Mouse (Mus musculus): Measurements from ENCODE around the gene Emilin1.
"Not testable (repeated sequence)": the region's sequence is repeated elsewhere in the genome, so short reads cannot be mapped to it uniquely, and the experiment has no call there.

Gene Emilin1

GRCm38 (mm10) chr5:30913060-30913841, at the start of gene Emilin1:
Emilin1 (plus strand) TSS chr5:30913402.
- peak; percentile 73 for DNase-seq

- DNase-seq: no peak
Measured at GRCm38 (mm10) chr5:30863852-30864251, 49.4 kb upstream of the Emilin1 start.

DNA sequence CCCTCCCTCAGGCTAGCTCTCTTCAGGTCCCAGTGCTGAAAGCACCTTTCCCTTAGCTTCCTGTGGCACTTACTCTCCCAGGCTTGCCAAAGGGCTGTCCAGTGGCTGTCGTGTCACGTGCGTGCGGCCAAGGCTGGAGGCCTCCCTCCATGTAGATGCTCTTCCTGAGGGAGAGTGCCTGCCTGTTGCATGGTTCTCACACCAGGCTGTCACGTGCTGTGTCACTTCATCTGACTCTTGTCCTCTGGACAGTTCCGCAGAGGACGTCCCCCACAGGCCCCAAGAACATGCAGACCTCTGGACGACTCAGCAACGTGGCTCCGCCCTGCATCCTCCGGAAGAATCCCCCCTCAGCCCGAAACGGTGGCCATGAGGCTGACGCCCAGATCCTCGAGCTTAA, 48.9 kb upstream of the Emilin1 start:
- DNase-seq: no peak

- DNase-seq: no peak
Measured at GRCm38 (mm10) chr5:30866871-30867270, 46.3 kb upstream of the Emilin1 start.

DNA sequence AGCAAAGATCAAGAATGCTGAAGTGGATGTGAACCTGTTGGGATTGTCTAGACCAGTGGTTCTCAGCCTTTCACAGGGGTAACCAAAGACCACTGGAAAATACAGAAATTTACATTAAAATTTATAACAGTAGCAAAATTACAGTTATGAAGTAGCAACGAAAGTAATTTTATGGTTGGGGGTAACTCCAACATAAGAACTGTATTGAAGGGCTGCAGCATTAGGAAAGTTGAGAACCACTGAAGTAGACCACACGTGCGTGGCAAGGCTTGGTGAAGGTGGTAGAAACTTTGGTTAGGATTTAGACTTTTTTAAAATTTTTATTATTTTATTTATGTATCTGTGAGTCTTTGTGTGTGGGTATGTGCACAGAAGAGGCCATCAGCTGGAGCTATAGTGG, 45.5 kb upstream of the Emilin1 start, which contains the start of gene Tmem214:
Gene Tmem214 (plus strand): TSS at position 301 of the 400 bp plus-strand sequence.
- no peak for DNase-seq

DNA sequence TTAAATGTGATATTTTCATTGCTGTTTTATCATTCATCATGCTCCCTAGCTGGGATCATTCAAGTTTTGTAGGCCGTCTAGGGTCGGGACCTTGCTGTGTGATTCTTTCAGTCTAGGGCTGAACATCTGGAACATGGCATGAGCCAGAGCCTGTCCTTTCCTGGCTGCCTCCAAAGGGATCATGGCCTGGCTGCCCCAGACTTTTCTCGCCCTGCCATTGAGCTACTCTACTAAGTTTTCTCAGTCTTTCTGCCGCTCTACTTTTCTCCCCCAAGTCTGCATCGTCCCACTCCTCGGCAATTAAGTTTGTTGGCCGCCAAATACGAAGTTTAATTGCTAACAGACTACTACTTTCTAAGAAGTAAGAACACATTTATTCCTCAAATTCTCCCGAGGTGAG, 44.2 kb upstream of the Emilin1 start:
- DNase-seq: no peak

GRCm38 (mm10) chr5:30869405-30870130, 43.6 kb upstream of the Emilin1 start:
- peak; percentile 93 for DNase-seq

GRCm38 (mm10) chr5:30870131-30870406, 43.1 kb upstream of the Emilin1 start:
- DNase-seq: no peak

GRCm38 (mm10) chr5:30872574-30872973, 40.6 kb upstream of the Emilin1 start:
- no peak for DNase-seq

DNA sequence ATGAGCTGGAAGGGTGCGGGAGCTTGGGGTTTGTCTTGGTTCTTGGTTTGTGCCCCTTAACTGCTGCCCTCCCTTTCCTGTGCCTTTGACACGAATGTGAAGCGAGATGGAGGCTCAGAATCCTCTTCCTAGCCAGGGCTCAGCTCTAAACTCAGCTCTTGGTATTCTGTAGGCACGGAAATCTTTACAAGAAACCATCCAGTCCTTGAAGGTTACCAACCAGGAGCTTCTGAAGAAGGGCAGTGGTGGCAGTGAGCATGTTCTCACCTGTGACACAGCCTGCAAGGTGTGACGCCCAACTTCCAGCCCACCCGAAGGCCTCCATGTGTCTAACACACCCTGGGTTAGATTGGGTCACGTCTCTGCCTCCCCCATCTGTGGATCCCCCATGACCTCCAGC, 38.8 kb upstream of the Emilin1 start:
- no peak for DNase-seq

GRCm38 (mm10) chr5:30878616-30879015, 34.6 kb upstream of the Emilin1 start:
- no peak for DNase-seq

GRCm38 (mm10) chr5:30879347-30879943, 33.8 kb upstream of the Emilin1 start:
- DNase-seq: no peak

GRCm38 (mm10) chr5:30881839-30882238, 31.4 kb upstream of the Emilin1 start:
- DNase-seq: not testable (repeated sequence)

DNA sequence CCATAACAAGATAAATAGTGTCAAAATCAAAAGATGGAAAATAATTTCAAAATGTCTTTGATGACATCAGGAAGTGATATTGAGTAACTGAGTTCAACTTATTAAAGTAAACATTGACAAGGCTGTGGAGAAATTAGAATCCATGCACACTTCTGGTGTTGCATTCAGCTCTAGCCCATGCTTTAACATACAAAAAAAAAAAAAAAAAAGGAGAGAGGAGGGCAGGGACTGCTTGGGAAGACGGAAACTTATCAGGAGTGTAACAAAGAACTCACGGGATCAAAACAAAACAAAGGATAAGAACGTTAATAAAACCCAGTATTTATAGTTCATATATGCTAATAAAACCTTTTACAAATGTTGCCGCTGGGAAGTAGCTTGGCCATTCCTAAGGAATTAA, 27.0 kb upstream of the Emilin1 start:
- DNase-seq: no peak

DNA sequence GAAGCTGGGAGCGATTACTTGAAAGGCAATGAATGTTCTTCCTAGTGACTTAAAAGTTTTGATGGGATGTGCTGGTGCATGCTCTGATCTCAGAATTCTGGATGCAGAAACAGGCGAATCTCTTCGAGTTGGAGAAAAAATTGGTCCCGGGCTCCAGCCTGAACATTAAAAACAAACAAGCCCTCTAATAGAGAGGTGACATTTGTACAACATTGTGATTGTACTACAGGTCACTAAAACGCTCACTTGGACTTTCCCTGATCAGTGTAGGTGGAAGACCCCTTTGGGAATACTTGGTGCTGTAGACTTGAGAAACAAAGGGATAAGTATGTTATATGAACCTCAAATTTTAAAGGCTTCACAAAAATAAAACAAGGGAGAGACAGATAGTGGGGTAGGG, 26.5 kb upstream of the Emilin1 start:
- DNase-seq: no peak

- DNase-seq: peak; percentile 84
Measured at GRCm38 (mm10) chr5:30887331-30887761, 25.9 kb upstream of the Emilin1 start.

- DNase-seq: peak; percentile 94
Measured at GRCm38 (mm10) chr5:30887858-30888336, 25.3 kb upstream of the Emilin1 start.

GRCm38 (mm10) chr5:30888337-30889087, 24.7 kb upstream of the Emilin1 start, which contains the start of gene Agbl5:
Agbl5 (plus strand) TSS chr5:30888694.
- peak; percentile 92 for DNase-seq

- peak; percentile 85 for DNase-seq
Measured at GRCm38 (mm10) chr5:30889088-30889754, 24.0 kb upstream of the Emilin1 start.

GRCm38 (mm10) chr5:30890375-30890774, 22.8 kb upstream of the Emilin1 start:
- no peak for DNase-seq

DNA sequence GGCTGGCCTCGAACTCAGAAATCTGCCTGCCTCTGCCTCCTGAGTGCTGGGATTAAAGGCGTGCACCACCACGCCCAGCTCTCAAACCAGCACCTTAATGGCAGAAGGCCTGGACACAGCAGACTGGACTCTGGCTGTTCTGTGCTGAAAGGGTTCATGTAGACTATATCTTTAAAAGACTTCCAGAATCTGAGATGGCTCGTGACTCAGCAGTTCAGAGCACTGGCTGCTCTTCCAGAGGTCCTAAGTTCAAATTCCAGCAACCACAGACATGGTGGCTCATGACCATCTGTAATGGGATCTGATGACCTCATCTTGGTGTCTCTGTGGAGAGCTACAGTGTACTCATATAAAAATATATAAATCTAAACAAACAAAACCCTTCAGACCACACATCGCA, 11.3 kb upstream of the Emilin1 start:
- DNase-seq: no peak

GRCm38 (mm10) chr5:30907413-30908059, 5.7 kb upstream of the Emilin1 start, which contains the start of gene Ost4:
Ost4 (minus strand) TSS chr5:30907788.
- DNase-seq: peak; percentile 98

Data from liver (tissue).